Mouse (Mus musculus): Measurements from ENCODE around the gene Syk.

Syk gene

GRCm38 (mm10) chr13:52569194-52569769 is 13.7 kb upstream of the Syk start:
- DNase-seq = no peak

- DNase-seq = peak; percentile 40
Observed at GRCm38 (mm10) chr13:52570276-52570675, 12.7 kb upstream of the Syk start.

- DNase-seq = no peak
Observed at GRCm38 (mm10) chr13:52571591-52572384, 11.2 kb upstream of the Syk start.

- DNase-seq = no peak
Observed at GRCm38 (mm10) chr13:52572451-52573446, 10.2 kb upstream of the Syk start.

- no peak for DNase-seq
Observed at GRCm38 (mm10) chr13:52574311-52574710, 8.7 kb upstream of the Syk start.

- DNase-seq = no peak
Observed at GRCm38 (mm10) chr13:52575483-52575882, 7.5 kb upstream of the Syk start.

- DNase-seq = no peak
Observed at GRCm38 (mm10) chr13:52576021-52576614, 6.9 kb upstream of the Syk start.

GRCm38 (mm10) chr13:52576841-52577240 is 6.1 kb upstream of the Syk start:
- DNase-seq = no peak

- DNase-seq = no peak
Observed at GRCm38 (mm10) chr13:52577326-52577920, 5.5 kb upstream of the Syk start.

- DNase-seq = no peak
Observed at GRCm38 (mm10) chr13:52577939-52578338, 5.0 kb upstream of the Syk start.

GRCm38 (mm10) chr13:52578776-52579175 is 4.2 kb upstream of the Syk start:
- no peak for DNase-seq

- DNase-seq = no peak
Observed at GRCm38 (mm10) chr13:52582506-52582877, 481 bp upstream of the Syk start.

GRCm38 (mm10) chr13:52583943-52584562 is 1.1 kb downstream of the Syk start:
- no peak for DNase-seq

GRCm38 (mm10) chr13:52584654-52585455 is 1.9 kb downstream of the Syk start:
- no peak for DNase-seq

- no peak for DNase-seq
Observed at GRCm38 (mm10) chr13:52587761-52588160, 4.8 kb downstream of the Syk start.

GRCm38 (mm10) chr13:52589043-52589442 is 6.1 kb downstream of the Syk start:
- no peak for DNase-seq

- DNase-seq = no peak
Observed at GRCm38 (mm10) chr13:52591831-52592230, 8.9 kb downstream of the Syk start.

GRCm38 (mm10) chr13:52596692-52597091 is 13.7 kb downstream of the Syk start:
- no peak for DNase-seq

GRCm38 (mm10) chr13:52597092-52597678 is 14.2 kb downstream of the Syk start:
- DNase-seq = no peak

- no peak for DNase-seq
Observed at GRCm38 (mm10) chr13:52598233-52598632, 15.3 kb downstream of the Syk start.

Data from right cerebral cortex, postnatal 14 days (tissue).